Mouse (Mus musculus) left cerebral cortex, adult 8-10 months (tissue): ENCODE data around the gene Fbxl7. TPM values are rescaled to one million over a fixed set of nuclear protein-coding genes. Genes with fewer than 3 reads are reported as not detected.

ENCODE experiments used
- DNase-seq, 2 experiments: peaks; one replicate each; pipeline ENCODE4 v3.0.0; 2022; ENCODE audit warnings: low spot score in 2 of 2
- total RNA-seq, 4 experiments: library from RNA; stranded (reverse); gene quantifications; 2 replicates each; pipeline ENCODE4 v1.2.4; 2022

Fbxl7 gene
- total RNA-seq: 1 to 10 TPM; 1.4 to 1.7 (median 1.6) TPM

DNA sequence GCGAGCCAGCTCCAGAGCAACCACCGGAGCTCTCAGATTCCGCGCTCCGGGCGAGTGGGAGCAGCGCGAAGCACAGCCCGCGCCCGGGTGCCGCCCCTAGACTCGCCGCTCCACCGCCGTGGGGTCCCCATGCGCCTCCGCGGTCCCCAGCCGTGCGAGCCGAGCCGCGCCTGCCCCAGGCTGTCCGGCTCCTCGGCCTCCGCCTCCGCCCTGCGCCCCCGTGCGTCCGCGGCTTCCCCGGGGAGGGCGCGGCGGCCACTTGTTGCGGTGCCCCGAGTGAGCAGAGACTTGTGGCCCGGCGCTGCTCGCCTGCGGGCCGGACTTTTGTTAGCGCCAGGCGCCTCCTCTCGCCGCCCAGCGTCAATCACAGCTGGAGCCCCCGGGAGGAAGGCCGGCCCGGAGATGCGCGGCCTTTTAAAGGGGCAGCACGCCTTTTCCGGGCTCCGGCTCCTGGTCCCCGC is at the start of gene Fbxl7:
TSS of gene Fbxl7 (minus strand) at position 330 of the 461 bp plus-strand sequence.
- peak; percentile 28 to 45 for DNase-seq

DNA sequence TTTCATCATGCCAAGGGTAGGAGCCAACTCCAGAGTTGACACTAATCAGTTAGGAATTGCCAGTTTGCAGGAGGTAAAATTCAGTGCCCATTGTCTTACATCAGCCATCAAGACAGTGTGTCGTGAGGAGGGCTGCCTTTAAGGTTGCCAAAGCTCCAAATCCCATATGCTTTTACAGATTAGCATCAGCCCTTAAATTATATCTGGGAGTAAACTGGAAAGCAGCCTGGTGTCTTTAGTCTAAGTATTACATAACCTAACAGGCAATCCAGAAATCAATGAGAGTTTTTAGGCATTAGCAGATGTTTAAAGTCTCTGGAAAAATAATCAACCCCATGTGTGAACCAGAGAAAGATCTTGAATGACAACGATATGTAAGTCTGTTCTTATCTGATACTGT is 26.6 kb upstream of the Fbxl7 start:
- no peak for DNase-seq

DNA sequence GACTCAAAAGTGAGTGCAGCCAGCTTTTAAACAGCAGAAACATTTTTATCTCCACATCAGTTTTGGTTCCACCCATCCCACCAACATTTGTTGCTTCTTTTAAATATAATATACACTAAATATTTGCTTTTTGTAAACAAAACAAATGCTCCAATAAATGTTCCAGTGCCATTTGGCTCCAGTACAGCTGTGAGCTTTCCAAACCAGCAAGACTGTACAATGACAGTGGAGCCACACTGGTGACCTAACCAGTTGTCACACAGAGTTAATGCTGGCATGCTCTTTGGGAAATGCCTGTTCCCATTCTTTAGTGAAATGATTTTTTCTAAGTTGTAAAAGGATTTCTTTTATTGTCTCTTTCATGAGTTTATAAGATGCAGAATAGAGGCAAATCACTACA is 18.0 kb upstream of the Fbxl7 start:
- DNase-seq: no peak

DNA sequence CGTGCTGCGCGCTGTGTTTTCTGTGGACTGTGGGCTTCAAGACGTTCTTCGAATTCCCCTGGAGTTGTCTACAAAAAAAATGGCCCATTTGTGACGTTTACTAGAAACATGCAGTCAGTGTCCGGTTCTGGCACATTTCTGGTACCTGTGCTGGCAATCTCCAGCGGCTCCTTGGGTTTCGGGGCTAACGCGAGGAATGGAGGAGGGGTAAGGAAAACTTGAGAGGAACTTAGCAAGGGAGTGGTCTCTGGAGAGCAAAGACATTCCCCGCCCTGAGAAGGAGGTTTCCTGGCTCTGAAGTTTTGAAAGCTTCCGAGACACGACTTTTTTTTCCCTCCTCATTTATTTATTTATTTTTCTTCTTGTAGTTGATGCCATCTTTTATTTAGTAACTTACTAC is 381 bp upstream of the Fbxl7 start:
- no peak for DNase-seq

DNA sequence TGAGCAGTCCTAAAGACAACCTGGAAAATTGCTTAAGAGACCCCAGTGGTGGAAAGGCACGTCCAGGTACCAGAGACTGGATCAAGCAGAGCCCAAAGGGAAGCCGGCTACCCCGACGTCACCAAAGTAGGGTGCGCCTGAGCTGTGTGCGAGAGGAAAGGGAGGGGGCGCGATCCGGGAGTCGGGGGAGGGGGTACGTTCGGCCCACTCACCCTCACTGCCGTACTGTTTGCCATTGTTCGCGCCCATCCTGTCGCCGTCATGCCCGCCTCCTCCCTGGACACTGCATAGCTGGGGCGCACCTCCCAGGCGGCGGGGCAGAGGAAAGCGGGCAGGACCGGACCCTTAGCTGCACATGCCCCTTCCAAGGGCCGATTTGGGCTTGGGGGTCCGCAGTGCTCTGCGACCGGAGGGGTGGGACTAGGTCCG is 565 bp downstream of the Fbxl7 start:
- no peak for DNase-seq

DNA sequence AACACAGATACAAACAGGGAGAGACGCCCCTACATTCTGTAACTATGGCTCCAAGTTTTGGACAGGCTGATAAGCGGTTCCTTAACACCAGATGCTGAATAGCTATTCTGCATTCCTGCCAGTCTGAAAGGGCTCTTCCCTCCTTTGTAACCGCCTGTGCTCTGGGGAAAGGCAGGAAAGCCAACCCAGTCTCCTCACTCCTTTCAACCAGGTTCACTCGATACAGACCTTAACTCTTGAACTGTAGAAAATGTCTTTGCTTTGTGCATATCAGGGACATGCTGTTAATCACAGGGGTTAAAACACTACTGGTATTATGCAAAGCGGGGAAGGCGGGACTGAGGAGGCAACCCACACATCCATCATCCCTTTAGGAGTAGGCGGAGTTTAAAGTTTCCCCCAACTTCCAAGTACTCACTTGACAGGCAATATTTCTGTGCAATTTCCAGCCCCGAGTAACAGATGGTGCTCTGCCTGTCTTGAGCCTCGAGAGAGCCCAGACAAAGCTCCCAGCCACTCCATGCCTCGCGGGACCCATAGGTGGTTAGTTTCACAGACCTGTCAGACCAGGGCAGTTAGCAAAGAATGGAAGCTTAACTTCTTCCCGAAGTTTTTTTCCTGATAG is 1.2 kb downstream of the Fbxl7 start:
- DNase-seq: no peak

DNA sequence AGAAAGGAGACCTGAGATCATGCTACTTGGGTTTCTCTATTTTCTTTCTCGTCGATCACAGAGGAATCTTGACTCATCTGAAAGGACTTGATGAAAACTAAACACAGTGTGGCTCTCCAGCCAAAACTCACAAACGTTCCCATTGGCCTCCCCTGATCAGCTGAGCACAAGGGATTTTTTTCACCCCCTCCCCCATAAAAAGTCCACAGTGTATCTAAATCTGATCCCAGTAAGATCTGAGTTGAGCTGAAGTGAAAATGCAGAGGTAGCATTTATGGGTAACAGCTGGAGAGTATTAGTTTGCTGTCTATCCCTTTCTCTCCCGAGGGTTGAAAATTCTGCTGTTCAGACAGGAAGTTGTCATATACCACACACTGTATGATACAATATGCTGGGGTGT is 2.2 kb downstream of the Fbxl7 start:
- DNase-seq: no peak

DNA sequence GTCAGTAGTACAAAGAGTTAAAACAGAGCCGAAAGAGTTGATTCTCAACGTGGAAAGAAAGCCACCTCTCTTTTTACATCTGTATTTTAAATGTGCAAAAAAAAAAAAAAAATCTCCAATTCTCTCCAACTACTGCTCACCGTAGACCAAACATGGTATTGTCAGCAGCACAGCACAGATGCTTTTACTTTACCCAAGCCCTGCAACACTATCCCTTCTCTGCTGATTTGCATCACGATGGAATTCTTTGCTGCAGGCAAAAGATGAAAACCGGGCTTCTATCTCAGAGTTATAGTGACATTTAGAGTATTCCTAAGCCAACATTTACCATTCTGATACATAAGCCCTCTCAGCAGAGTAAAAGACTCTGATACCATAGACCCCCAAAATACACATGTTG is 5.4 kb downstream of the Fbxl7 start:
- DNase-seq: no peak

DNA sequence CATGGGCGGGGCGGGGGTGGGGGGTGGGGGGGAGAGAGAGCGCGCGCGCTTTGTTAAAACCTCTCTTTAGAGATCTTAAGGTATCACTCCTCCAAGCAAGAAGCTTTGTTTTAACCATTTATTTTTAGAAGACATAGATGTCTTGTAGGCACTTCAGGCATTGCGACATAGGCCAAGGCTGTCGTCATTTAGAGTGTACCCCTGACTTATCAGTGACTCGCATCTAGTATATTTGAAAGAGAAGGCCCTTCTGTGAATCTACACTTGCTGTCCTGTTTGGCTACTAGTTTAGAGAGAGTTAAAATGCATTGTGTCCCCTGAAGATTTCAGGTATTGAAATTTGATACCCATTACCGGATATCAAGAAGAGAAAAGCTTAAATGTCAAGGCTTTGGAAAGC is 7.2 kb downstream of the Fbxl7 start:
- DNase-seq: no peak

DNA sequence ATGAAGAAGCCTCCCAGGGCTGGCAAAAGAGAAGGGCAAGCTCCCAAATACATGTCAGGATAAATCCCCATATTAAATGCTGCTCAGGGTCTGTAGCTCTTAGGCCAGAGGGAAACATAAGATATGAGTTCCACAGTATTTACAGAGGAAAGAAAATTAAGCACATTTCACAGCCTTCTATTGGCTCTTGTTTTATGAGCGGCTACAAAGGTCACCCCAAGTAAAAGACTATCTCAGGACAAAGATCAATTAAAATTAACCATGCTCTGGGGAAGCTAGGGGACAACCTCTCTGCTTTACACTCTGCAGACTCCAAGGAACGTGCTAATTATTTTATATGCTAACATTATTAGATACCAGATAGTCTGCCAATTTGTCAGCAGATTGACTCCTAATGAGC is 9.4 kb downstream of the Fbxl7 start:
- no peak for DNase-seq

DNA sequence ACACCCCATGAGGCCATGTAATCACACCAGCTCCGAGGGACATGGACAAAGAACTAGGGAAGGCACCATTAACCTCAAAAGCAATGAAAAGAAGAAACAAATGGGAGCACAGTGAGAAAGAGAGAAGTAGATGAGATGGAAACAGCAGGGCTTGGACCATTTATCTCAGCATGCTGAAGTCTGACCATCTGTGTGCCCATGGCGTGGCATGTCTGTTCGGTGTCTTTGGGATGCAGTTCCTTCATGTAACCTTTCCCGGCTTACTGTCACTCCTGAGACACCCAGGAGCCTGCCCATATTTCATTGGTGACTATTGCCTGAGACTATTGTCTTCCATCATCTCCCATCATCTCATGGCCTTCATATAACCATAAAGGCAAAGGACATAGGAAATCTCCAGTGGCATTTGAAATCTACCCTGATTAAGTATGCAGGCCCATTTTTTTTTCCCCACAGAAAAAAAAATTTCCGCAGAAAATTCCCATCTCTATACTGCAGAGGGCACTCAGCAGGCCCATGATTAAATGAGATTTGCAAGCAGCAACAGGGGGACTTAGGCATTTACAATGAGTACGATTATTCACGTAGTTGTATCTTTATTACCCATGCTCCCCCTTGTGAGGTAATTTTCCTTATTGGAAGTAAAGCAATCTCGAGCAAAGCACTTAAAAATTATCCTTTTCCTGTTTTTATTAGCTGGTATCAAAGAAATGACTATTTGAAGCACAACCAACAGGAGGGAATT is 15.0 kb downstream of the Fbxl7 start:
- DNase-seq: no peak

DNA sequence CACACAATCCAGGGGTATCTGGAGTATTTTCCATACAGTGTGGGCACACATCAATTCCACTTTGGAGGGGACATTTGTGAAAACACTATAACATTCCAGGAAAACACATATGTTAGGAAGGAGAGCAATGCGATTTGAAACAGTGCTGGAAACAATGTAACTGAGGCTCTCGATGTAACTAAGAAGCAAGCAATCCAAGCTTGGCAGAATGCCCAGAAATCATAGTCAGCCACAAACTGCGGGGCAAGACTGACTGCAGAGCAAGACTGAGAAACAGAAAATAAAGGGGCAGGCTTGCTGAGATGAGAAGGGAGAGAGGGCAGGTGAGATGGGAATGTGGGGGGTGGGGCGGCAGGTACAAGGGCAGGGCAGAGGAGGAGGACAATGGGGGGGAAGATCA is 19.7 kb downstream of the Fbxl7 start:
- peak in 1 of 2 experiments; percentile 61 for DNase-seq

DNA sequence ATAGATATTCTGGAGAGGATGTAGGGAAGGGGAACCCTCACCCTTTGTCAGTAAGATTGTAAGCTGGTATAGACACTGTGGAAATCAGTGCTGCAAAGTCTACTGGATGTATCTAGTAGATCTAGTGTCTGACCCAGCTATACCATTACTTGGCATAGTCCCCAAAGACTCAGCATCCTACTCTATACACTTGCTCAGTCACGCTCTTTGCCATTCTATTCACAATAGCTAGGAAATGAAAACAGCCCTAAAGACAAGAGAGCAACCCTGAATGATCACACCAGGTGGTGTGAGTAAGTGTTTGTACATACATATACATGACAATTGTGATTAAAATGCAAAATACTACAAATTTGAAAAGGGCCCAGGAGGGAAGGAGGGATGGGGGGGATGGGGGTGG is 23.1 kb downstream of the Fbxl7 start:
- DNase-seq: no peak

DNA sequence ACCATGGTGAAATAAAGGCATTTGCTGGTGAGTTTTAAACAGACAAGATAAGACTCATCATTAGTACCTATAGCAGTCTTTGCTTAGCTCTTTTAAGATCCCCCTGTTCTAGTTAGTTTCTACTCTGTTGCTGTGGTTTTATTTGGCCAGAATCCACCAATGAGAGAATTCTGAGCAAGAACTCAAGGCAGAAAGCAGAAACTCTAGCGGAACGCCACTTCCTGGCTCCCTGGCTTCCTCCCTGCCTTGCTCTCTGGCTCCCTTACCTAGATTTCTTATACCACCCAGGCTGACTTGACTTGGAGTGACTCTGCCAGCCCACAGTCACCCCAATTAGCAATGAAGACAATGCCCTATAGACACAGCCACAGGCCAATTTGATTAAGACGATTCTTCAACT is 26.2 kb downstream of the Fbxl7 start:
- DNase-seq: no peak

DNA sequence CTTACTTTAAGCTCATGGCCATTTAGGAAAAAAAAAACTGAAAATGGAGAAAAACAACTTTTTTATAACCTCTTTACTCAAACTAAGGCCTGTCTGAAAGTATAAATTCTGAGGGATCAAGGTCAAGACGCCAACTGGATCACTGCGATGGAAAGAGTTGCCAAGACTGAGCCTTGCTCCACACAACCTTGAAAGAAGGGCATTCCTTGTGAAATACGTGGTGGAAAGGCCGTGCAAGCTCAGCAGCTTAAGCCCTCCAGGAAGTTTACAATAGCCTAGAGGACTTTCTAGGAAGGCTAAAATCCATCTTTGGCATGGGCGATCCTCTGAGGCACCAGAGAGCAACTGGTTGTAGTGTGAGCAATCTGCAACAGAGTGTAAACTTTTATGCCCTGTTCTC is 27.9 kb downstream of the Fbxl7 start:
- DNase-seq: no peak

DNA sequence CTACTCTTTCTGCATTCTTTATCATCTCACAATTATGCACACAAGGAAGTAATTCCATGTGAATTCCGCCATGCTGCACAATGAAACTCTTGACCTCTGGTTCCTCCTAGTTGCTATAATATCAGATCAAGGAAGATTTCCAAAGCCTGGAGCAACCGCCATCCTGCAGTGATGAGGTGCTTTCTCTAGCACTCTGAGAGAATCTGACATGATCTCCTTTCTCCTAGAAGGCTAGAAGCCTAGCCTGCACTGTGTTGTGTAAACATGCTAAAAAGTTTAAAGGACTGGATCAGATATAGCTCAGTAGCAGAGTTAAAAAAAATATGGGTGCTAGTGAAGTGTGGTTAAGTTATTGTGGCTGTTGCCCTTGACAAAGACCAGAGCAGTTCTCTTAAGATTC is 33.2 kb downstream of the Fbxl7 start:
- DNase-seq: no peak

DNA sequence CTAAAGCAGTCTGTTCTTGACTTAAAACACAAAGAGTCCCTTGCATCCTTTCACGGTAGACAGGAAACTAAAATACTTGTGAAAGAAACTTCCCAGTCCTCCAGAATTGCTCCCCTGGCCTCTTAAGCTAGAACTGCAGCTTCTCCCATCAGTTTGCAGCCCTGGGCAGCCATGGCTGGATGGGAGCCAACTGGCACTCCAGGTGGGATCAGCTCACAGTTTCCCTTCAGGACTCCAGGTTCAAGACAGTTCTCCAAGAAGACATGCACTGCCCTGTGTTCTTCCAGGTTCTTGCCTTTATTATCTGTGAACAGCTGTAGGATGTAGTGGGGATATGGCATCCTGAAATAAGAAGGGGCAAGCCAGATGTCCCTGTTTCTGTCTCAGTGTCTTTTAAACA is 45.8 kb downstream of the Fbxl7 start:
- no peak for DNase-seq

DNA sequence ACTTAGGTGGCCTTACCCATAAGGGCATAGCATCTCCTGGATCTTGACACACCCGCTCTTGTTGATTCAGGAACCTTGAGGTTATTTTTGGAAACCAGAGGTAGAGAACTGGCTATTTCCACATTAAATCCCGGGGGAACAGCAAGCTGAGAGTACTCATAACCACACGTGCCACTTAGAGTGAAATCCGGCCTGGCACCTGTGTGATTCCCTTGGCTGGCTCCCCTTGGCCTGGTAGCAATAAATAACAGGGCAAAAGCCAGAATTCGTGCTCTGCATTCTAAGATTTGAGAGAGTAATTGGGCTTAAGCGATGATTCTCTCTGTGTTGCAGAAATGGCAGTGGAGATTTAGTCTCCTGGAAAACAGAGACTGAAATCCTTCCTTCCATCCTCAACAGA is 53.2 kb downstream of the Fbxl7 start:
- no peak for DNase-seq

DNA sequence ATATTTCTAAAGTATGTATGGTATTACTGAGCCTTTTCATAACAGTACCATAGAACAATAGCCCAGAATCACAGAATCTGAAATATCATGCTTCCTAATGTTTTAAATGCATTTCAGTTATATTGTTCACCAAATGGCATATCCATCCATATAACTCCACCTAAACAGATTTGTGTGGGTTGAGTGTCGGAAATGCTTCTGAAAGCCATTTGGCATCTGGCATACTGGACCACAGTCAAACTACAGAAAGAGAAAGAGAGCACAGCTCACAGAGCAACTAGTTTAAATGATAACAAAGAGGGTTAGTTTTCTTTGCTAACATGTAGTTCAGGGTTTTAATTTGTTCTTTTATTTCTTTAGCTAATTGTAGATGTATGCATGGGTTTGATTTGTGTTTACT is 57.0 kb downstream of the Fbxl7 start:
- no peak for DNase-seq

DNA sequence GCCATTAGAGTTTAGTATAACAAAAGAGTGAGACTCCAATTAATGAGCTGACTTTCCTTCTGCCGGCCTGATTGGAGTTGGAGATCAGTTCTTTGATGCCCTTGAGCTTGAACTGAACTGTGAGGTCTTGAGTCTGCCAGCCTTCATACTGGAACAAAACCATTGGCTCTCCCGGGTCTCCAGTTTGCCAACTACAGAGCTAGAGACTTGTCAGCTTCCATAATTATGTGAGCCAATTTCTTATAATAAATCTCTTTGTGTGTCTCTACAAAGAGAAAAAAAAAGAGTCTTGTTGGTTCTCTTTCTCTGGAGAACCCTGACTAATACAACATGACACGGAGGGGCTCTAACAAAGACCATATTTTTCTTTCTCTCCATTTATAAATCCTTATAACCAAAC is 58.2 kb downstream of the Fbxl7 start:
- DNase-seq: no peak

DNA sequence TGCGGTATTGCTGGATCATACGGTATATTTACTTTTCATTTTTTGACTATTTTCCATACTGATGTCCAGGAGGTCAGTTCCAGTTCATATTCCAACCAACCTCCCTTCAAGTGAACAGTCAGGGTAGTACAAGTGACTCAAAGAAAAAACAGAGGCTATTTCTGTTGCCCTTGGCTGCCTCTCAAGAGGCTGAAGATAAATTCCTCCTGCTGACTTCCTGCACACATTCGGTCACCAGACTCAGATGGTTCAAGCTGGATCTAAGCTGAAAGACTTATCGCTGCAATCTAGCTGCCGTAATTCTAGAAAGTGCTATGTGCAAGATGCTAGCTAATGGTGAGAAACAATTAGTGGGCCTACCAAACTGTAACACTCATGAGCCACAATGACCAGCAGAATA is 61.0 kb downstream of the Fbxl7 start:
- DNase-seq: no peak

DNA sequence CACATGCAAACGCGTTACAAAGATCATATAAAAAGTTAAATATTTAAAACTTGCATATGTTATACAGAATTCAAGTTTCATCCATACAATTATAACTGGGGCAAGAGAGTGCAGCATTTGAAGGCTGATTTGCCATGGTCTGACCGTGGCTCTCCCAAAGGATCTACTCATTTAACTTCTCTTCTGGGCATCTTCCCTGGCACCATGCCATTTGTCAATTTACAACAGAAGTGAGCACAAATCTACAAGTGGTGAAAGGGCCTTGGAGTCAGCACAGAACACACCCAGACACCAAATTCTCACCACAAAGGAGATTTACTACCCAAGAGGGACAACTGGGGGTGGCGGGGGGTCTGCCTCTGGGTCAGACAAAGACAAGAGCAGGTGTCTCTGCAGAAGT is 64.2 kb downstream of the Fbxl7 start:
- DNase-seq: no peak

DNA sequence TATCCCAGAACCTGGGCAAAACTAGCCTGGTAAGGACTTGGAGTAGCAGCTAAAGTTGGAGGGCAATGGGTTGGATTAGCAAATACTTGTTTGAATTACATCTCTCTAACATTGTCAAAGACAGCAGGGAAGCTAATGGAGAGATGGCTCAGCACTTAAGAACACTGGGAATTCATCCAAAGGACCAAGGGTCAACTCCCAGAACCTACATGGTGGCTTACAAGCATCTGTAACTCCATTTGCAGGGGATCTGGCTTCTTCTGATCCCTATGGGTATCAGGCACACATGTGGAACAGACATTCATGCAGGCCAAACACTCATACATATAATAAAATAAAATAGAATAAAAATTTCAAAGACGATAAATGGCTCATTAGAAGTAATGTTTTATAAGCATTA is 78.4 kb downstream of the Fbxl7 start:
- no peak for DNase-seq
